Mouse (Mus musculus) frontal cortex, adult (tissue): ENCODE results near the gene Cbx7.
"Not testable (repeated sequence)": the region's sequence is repeated elsewhere in the genome, so short reads cannot be mapped to it uniquely, and the experiment has no call there.

ENCODE experiments used
- ATAC-seq: cut with Nextera tagmentation; 2 replicates; pipeline ENCODE4 v1.9.2; 2017; ENCODE audit warnings: mild to moderate bottlenecking, moderate library complexity, mixed read lengths; ENCODE audit not compliant: low TSS enrichment

Gene Cbx7

GRCm38 (mm10) chr15:79895221-79896079 is 75.5 kb downstream of the Cbx7 start:
- ATAC-seq, result not testable (repeated sequence)

- ATAC-seq, result no peak
These were observed 76.6 kb downstream of the Cbx7 start for GRCm38 (mm10) chr15:79894343-79894742.

GRCm38 (mm10) chr15:79893824-79894123 is 77.1 kb downstream of the Cbx7 start:
- no peak for ATAC-seq

GRCm38 (mm10) chr15:79892995-79893823 is 77.7 kb downstream of the Cbx7 start:
- ATAC-seq, result no peak

GRCm38 (mm10) chr15:79892213-79892541 is 78.7 kb downstream of the Cbx7 start:
- ATAC-seq, result peak; percentile 47; the same call in 1 of the 2 replicates

GRCm38 (mm10) chr15:79891436-79892212 is 79.3 kb downstream of the Cbx7 start, which contains the start of gene Apobec3:
Gene Apobec3 (plus strand): TSS chr15:79891659.
- ATAC-seq, result peak; percentile 41; the same call in 1 of the 2 replicates

GRCm38 (mm10) chr15:79884820-79885219 is 86.1 kb downstream of the Cbx7 start:
- ATAC-seq, result no peak

GRCm38 (mm10) chr15:79883352-79883822 is 87.5 kb downstream of the Cbx7 start:
- ATAC-seq, result peak; percentile 84

GRCm38 (mm10) chr15:79882623-79883267 is 88.2 kb downstream of the Cbx7 start:
- peak; percentile 79 for ATAC-seq

GRCm38 (mm10) chr15:79880477-79880876 is 90.4 kb downstream of the Cbx7 start:
- no peak for ATAC-seq

GRCm38 (mm10) chr15:79879319-79879718 is 91.6 kb downstream of the Cbx7 start:
- ATAC-seq, result peak; percentile 38; the same call in 1 of the 2 replicates

GRCm38 (mm10) chr15:79878725-79879136 is 92.2 kb downstream of the Cbx7 start:
- no peak for ATAC-seq

- ATAC-seq, result no peak
These were observed 95.5 kb downstream of the Cbx7 start for GRCm38 (mm10) chr15:79875261-79875995.

GRCm38 (mm10) chr15:79873995-79874394 is 96.9 kb downstream of the Cbx7 start:
- ATAC-seq, result no peak

- no peak for ATAC-seq
These were observed 97.4 kb downstream of the Cbx7 start for GRCm38 (mm10) chr15:79873545-79873944.

GRCm38 (mm10) chr15:79867260-79868002 is 103.5 kb downstream of the Cbx7 start:
- ATAC-seq, result no peak
